Mouse (Mus musculus) midbrain, embryonic 13.5 days (tissue): ENCODE data around the gene Olfr1289. TPM values are rescaled to one million over a fixed set of nuclear protein-coding genes. Genes with fewer than 3 reads are reported as not detected.

Experiments used
- ATAC-seq: fragments of 200-750 bp; cut with Nextera tagmentation; 2 replicates; pipeline ENCODE4 v1.8.0; 2017; ENCODE audit warnings: mild to moderate bottlenecking, moderate TSS enrichment, moderate library complexity
- H3K27ac ChIP-seq: fragments of 300-500 bp; sonication (generic); 2 replicates; pipeline ENCODE4 v1.5.1; 2015; ENCODE audit warnings: inconsistent platforms, mild to moderate bottlenecking, moderate library complexity
- H3K27me3 ChIP-seq: fragments of 300-500 bp; sonication (generic); 2 replicates; pipeline ENCODE4 v1.6.1; 2015; ENCODE audit warnings: mild to moderate bottlenecking, inconsistent platforms
- H3K36me3 ChIP-seq: fragments of 300-500 bp; sonication (generic); 2 replicates; pipeline ENCODE4 v1.6.1; 2015; ENCODE audit warnings: mild to moderate bottlenecking, inconsistent platforms
- H3K4me1 ChIP-seq: fragments of 300-500 bp; sonication (generic); replicated peaks from 2 replicates; pipeline ENCODE4 v1.6.1; 2015; ENCODE audit warnings: inconsistent platforms
- H3K4me2 ChIP-seq: fragments of 300-500 bp; sonication (generic); replicated peaks from 2 replicates; pipeline ENCODE4 v1.6.1; 2015; ENCODE audit warnings: moderate library complexity, mild to moderate bottlenecking, inconsistent platforms
- H3K4me3 ChIP-seq: fragments of 300-500 bp; sonication (generic); replicated peaks from 2 replicates; pipeline ENCODE4 v1.5.1; 2015; ENCODE audit warnings: mild to moderate bottlenecking, inconsistent platforms
- H3K9ac ChIP-seq: fragments of 300-500 bp; sonication (generic); replicated peaks from 2 replicates; pipeline ENCODE4 v1.6.1; 2015; ENCODE audit warnings: mild to moderate bottlenecking, inconsistent platforms
- H3K9me3 ChIP-seq: fragments of 300-500 bp; sonication (generic); 2 replicates; pipeline ENCODE4 v1.6.1; 2016; ENCODE audit warnings: mild to moderate bottlenecking, inconsistent platforms
- WGBS: fragments of 180-500 bp; shearing (Covaris S2); methylation state at CpG from one replicate; pipeline ENCODE4 v1.1.7; 2015; 5-methylcytosine and 5-hydroxymethylcytosine counted together
- polyA plus RNA-seq: library from polyadenylated mRNA; unstranded; fragments of >200 nt; fragmentation: Nextera tagmentation; extraction: Ambion mirVana; gene quantifications from 2 replicates; pipeline ENCODE4 v1.2.1, GENCODE M21; 2015

The Olfr1289 gene
- not detected in 2 replicates for polyA plus RNA-seq

GRCm38 (mm10) chr2:111480519-111480918 lies at the start of gene Olfr1289:
TSS of gene Olfr1289 (plus strand) at chr2:111480819.
- Histone ChIP-seq H3K36me3 (no peaks in the 10 kb centered on the region), H3K4me1 (no peaks in the 10 kb centered on the region), H3K4me2 (no peak within 1 kb of the TSS), H3K27me3 (no peaks in the 10 kb centered on the region), H3K4me3 (no peak within 1 kb of the TSS), H3K9ac (no peak within 1 kb of the TSS), H3K27ac (no peak within 1 kb of the TSS), H3K9me3 (no peaks in the 10 kb centered on the region)
- 71% methylated on average over 1 of the region's 1 CpGs for WGBS
- ATAC-seq: no peak

GRCm38 (mm10) chr2:111448842-111449241 lies 31.8 kb upstream of the Olfr1289 start, which contains the start of gene Olfr1287:
TSS of gene Olfr1287 (plus strand) at chr2:111449142.
- no peak for ATAC-seq
- no peak within 1 kb of the TSS for H3K27ac ChIP-seq
- H3K9ac ChIP-seq: no peak within 1 kb of the TSS
- H3K9me3 ChIP-seq: no peaks in the 10 kb centered on the region
- no peak within 1 kb of the TSS for H3K4me3 ChIP-seq
- 81% methylated on average over 1 of the region's 1 CpGs for WGBS
- H3K4me1 ChIP-seq: no peaks in the 10 kb centered on the region
- no peaks in the 10 kb centered on the region for H3K36me3 ChIP-seq
- no peaks in the 10 kb centered on the region for H3K27me3 ChIP-seq
- no peak within 1 kb of the TSS for H3K4me2 ChIP-seq

GRCm38 (mm10) chr2:111473801-111474200 lies 6.8 kb upstream of the Olfr1289 start, which contains the start of gene Olfr1288:
TSS of gene Olfr1288 (plus strand) at chr2:111474101.
- H3K27ac ChIP-seq: no peak within 1 kb of the TSS
- no peak for ATAC-seq

GRCm38 (mm10) chr2:111493729-111494128 lies 13.1 kb downstream of the Olfr1289 start, which contains the start of gene Olfr1290:
TSS of gene Olfr1290 (minus strand) at chr2:111493829.
- no peak for ATAC-seq
- Histone ChIP-seq H3K4me1 (no peaks in the 10 kb centered on the region), H3K4me3 (no peak within 1 kb of the TSS), H3K27me3 (no peaks in the 10 kb centered on the region), H3K9me3 (no peaks in the 10 kb centered on the region), H3K9ac (no peak within 1 kb of the TSS), H3K36me3 (no peaks in the 10 kb centered on the region), H3K4me2 (no peak within 1 kb of the TSS), H3K27ac (no peak within 1 kb of the TSS)
- 90% methylated on average over 5 of the region's 5 CpGs for WGBS

More at GRCm38 (mm10) chr2:111473801-111474200, 6.8 kb upstream of the Olfr1289 start, which contains the start of gene Olfr1288:
- no peaks in the 10 kb centered on the region for H3K4me1 ChIP-seq
- H3K9ac ChIP-seq: no peak within 1 kb of the TSS
- no peak within 1 kb of the TSS for H3K4me2 ChIP-seq
- no peaks in the 10 kb centered on the region for H3K36me3 ChIP-seq
- H3K27me3 ChIP-seq: no peaks in the 10 kb centered on the region
- H3K9me3 ChIP-seq: no peaks in the 10 kb centered on the region
- 93% methylated on average over 1 of the region's 1 CpGs for WGBS
- H3K4me3 ChIP-seq: no peak within 1 kb of the TSS

GRCm38 (mm10) chr2:111496880-111497279 lies 16.3 kb downstream of the Olfr1289 start, which contains the start of gene Olfr1291-ps1:
TSS of gene Olfr1291-ps1 (plus strand) at chr2:111497180.
- no peaks in the 10 kb centered on the region for H3K4me1 ChIP-seq
- 87% methylated on average over 3 of the region's 3 CpGs for WGBS

GRCm38 (mm10) chr2:111517451-111517850 lies 36.8 kb downstream of the Olfr1289 start:
- H3K36me3 ChIP-seq: no peaks in the 10 kb centered on the region
- no peak for ATAC-seq
- WGBS: 91% methylated on average over 10 of the region's 10 CpGs

More at GRCm38 (mm10) chr2:111496880-111497279, 16.3 kb downstream of the Olfr1289 start, which contains the start of gene Olfr1291-ps1:
- Histone ChIP-seq H3K27ac (no peak within 1 kb of the TSS), H3K9ac (no peak within 1 kb of the TSS), H3K4me3 (no peak within 1 kb of the TSS), H3K36me3 (no peaks in the 10 kb centered on the region), H3K9me3 (no peaks in the 10 kb centered on the region), H3K4me2 (no peak within 1 kb of the TSS), H3K27me3 (no peaks in the 10 kb centered on the region)
- ATAC-seq: no peak

GRCm38 (mm10) chr2:111524903-111525302 lies 44.3 kb downstream of the Olfr1289 start, which contains the start of gene Olfr1293-ps:
TSS of gene Olfr1293-ps (plus strand) at chr2:111525203.
- no peak for ATAC-seq
- Histone ChIP-seq H3K36me3 (no peaks in the 10 kb centered on the region), H3K9me3 (no peaks in the 10 kb centered on the region), H3K4me3 (no peak within 1 kb of the TSS), H3K4me1 (no peaks in the 10 kb centered on the region), H3K27me3 (no peaks in the 10 kb centered on the region), H3K4me2 (no peak within 1 kb of the TSS), H3K27ac (no peak within 1 kb of the TSS), H3K9ac (no peak within 1 kb of the TSS)
- WGBS: 91% methylated on average over 1 of the region's 1 CpGs

More at GRCm38 (mm10) chr2:111517451-111517850, 36.8 kb downstream of the Olfr1289 start:
- H3K9me3 ChIP-seq: no peaks in the 10 kb centered on the region
- no peak overlapping the region for H3K27ac ChIP-seq
- no peaks in the 10 kb centered on the region for H3K27me3 ChIP-seq
- no peak overlapping the region for H3K4me3 ChIP-seq
- H3K4me1 ChIP-seq: no peaks in the 10 kb centered on the region
- H3K4me2 ChIP-seq: no peak overlapping the region
- no peak overlapping the region for H3K9ac ChIP-seq

Other genes starting within 250 kb of the Olfr1289 start
- not detected in 2 replicates for gene Olfr1275, start 245.5 kb upstream of the Olfr1289 start, polyA plus RNA-seq
- gene Olfr1276, start 226.3 kb upstream of the Olfr1289 start, polyA plus RNA-seq: not detected in 2 replicates
- not detected in 2 replicates for gene Olfr1277, start 206.7 kb upstream of the Olfr1289 start, polyA plus RNA-seq
- not detected in 2 replicates for gene Olfr1278, start 190.7 kb upstream of the Olfr1289 start, polyA plus RNA-seq
- not detected in 2 replicates for gene Olfr1279, start 180.2 kb upstream of the Olfr1289 start, polyA plus RNA-seq
- not detected in 2 replicates for gene Olfr1280, start 166.8 kb upstream of the Olfr1289 start, polyA plus RNA-seq
- gene Olfr1281, start 154.3 kb upstream of the Olfr1289 start, polyA plus RNA-seq: not detected in 2 replicates
- not detected in 2 replicates for gene Olfr1282, start 144.7 kb upstream of the Olfr1289 start, polyA plus RNA-seq
- gene Olfr1283, start 114.0 kb upstream of the Olfr1289 start, polyA plus RNA-seq: not detected in 2 replicates
- not detected in 2 replicates for gene Olfr1284, start 105.3 kb upstream of the Olfr1289 start, polyA plus RNA-seq
- not detected in 2 replicates for gene Olfr1286, start 57.7 kb upstream of the Olfr1289 start, polyA plus RNA-seq
- not detected in 2 replicates for gene Olfr1287, start 31.7 kb upstream of the Olfr1289 start, polyA plus RNA-seq
- not detected in 2 replicates for gene Olfr1288, start 6.7 kb upstream of the Olfr1289 start, polyA plus RNA-seq
- not detected in 2 replicates for gene Olfr1290, start 13.0 kb downstream of the Olfr1289 start, polyA plus RNA-seq
- not detected in 2 replicates for gene Olfr1291-ps1, start 16.4 kb downstream of the Olfr1289 start, polyA plus RNA-seq
- gene Olfr1293-ps, start 44.4 kb downstream of the Olfr1289 start, polyA plus RNA-seq: not detected in 2 replicates
- gene Olfr1294, start 59.5 kb downstream of the Olfr1289 start, polyA plus RNA-seq: not detected in 2 replicates
- not detected in 2 replicates for gene Olfr1295, start 88.9 kb downstream of the Olfr1289 start, polyA plus RNA-seq
- not detected in 2 replicates for gene Olfr1297, start 145.7 kb downstream of the Olfr1289 start, polyA plus RNA-seq
- gene Olfr1298, start 168.4 kb downstream of the Olfr1289 start, polyA plus RNA-seq: not detected in 2 replicates
- gene Olfr1299, start 180.6 kb downstream of the Olfr1289 start, polyA plus RNA-seq: not detected in 2 replicates